Mouse (Mus musculus) C2C12 (cell line): ENCODE measurements around the gene Ubtf. TPM values are rescaled to one million over a fixed set of nuclear protein-coding genes. Genes with fewer than 3 reads are reported as not detected.

Experiments used
- H3K27me3 ChIP-seq: one replicate; pipeline ENCODE4 v1.6.1; 2011; ENCODE audit not compliant: control insufficient read depth, insufficient read depth, insufficient read length
- H3K36me3 ChIP-seq: one replicate; pipeline ENCODE4 v1.6.1; 2011; ENCODE audit not compliant: control insufficient read depth, insufficient read depth
- H3K4me3 ChIP-seq: one replicate; pipeline ENCODE4 v1.5.1; 2011; ENCODE audit warnings: mild to moderate bottlenecking, control low read depth; ENCODE audit not compliant: poor library complexity, insufficient read depth, severe bottlenecking
- H3K79me2 ChIP-seq: one replicate; pipeline ENCODE4 v1.6.1; 2011; ENCODE audit not compliant: control insufficient read depth, insufficient read depth
- H3K79me3 ChIP-seq: one replicate; pipeline ENCODE4 v1.6.1; 2011; ENCODE audit warnings: low read depth, control low read depth
- H3ac ChIP-seq: one replicate; pipeline ENCODE3; 2011; ENCODE audit warnings: low read depth; ENCODE audit not compliant: control insufficient read depth, insufficient read length
- CEBPB ChIP-seq: IDR thresholded peaks from one replicate; pipeline ENCODE4 v1.6.1; 2011; ENCODE audit warnings: low read depth, mild to moderate bottlenecking, control low read depth, moderate library complexity
- CTCF ChIP-seq: IDR thresholded peaks from one replicate; pipeline ENCODE4 v1.5.1; 2011; ENCODE audit not compliant: control insufficient read depth, insufficient read depth, insufficient read length
- FOSL1 ChIP-seq: IDR thresholded peaks from one replicate; pipeline ENCODE4 v1.8.0; 2011; ENCODE audit warnings: mild to moderate bottlenecking, low read length; ENCODE audit not compliant: poor library complexity, insufficient read depth, severe bottlenecking
- MAX ChIP-seq: IDR thresholded peaks from one replicate; pipeline ENCODE4 v1.6.1; 2011; ENCODE audit warnings: mild to moderate bottlenecking, control low read depth
- MYOD1 ChIP-seq: IDR thresholded peaks from one replicate; pipeline ENCODE4 v1.6.1; 2011; ENCODE audit warnings: low read depth; ENCODE audit not compliant: control insufficient read depth, insufficient read length
- MYOG ChIP-seq: IDR thresholded peaks from one replicate; pipeline ENCODE4 v1.6.1; 2011; ENCODE audit not compliant: control insufficient read depth, insufficient read length; ENCODE audit errors: extremely low read depth
- USF1 ChIP-seq: IDR thresholded peaks from one replicate; pipeline ENCODE4 v1.6.1; 2011; ENCODE audit warnings: low read depth, mild to moderate bottlenecking, control low read depth, moderate library complexity
- polyA plus RNA-seq: library from polyadenylated mRNA; unstranded; fragments of >200 nt; fragmentation: generic; extraction: Trizol; gene quantifications from one replicate; pipeline ENCODE4 v1.2.1, GENCODE M21; 2012; ENCODE audit warnings: missing spikeins

The Ubtf gene
- polyA plus RNA-seq, 1 experiment: 70.2 TPM

GRCm38 (mm10) chr11:102334973-102335700 lies 15.6 kb upstream of the Ubtf start:
- H3K79me3 ChIP-seq: no peaks in the 10 kb centered on the region
- H3K27me3 ChIP-seq: peaks cover 42% of the 10 kb centered on the region
- no peaks in the 10 kb centered on the region for H3K36me3 ChIP-seq
- H3K4me3 ChIP-seq: no peak overlapping the region
- TF ChIP-seq MAX (no peak), MYOG (no peak), CEBPB (no peak), USF1 (no peak)
- H3ac ChIP-seq: no peak overlapping the region
- no peaks in the 10 kb centered on the region for H3K79me2 ChIP-seq

- Histone ChIP-seq H3K4me3 (no peak overlapping the region), H3K79me3 (no peaks in the 10 kb centered on the region), H3K27me3 (peaks cover 38% of the 10 kb centered on the region), H3K36me3 (no peaks in the 10 kb centered on the region), H3K79me2 (no peaks in the 10 kb centered on the region), H3ac (no peak overlapping the region)
- TF ChIP-seq FOSL1 (no peak), MYOD1 (no peak), MAX (no peak), CEBPB (no peak), USF1 (no peak), CTCF (no peak), MYOG (no peak)
Observed at GRCm38 (mm10) chr11:102334010-102334409, 14.5 kb upstream of the Ubtf start.

GRCm38 (mm10) chr11:102333061-102333460 lies 13.5 kb upstream of the Ubtf start:
- Histone ChIP-seq H3K36me3 (no peaks in the 10 kb centered on the region), H3K79me3 (no peaks in the 10 kb centered on the region), H3ac (no peak overlapping the region), H3K27me3 (peaks cover 39% of the 10 kb centered on the region), H3K4me3 (no peak overlapping the region), H3K79me2 (no peaks in the 10 kb centered on the region)
- no peak for TF ChIP-seq MYOG
- TF ChIP-seq FOSL1: no peak
- TF ChIP-seq CTCF: no peak
- TF ChIP-seq CEBPB: no peak
- no peak for TF ChIP-seq MYOD1
- TF ChIP-seq USF1: no peak
- TF ChIP-seq MAX: no peak

GRCm38 (mm10) chr11:102331806-102332205 lies 12.3 kb upstream of the Ubtf start:
- no peak overlapping the region for H3K4me3 ChIP-seq
- no peak overlapping the region for H3ac ChIP-seq
- TF ChIP-seq FOSL1 (no peak), MYOD1 (no peak), CEBPB (no peak), CTCF (no peak), MYOG (no peak), USF1 (no peak), MAX (no peak)
- H3K27me3 ChIP-seq: peaks cover 37% of the 10 kb centered on the region
- H3K79me3 ChIP-seq: no peaks in the 10 kb centered on the region
- H3K79me2 ChIP-seq: no peaks in the 10 kb centered on the region
- no peaks in the 10 kb centered on the region for H3K36me3 ChIP-seq

- H3K27me3 ChIP-seq: peaks cover 37% of the 10 kb centered on the region
- H3K36me3 ChIP-seq: no peaks in the 10 kb centered on the region
- H3K4me3 ChIP-seq: no peak overlapping the region
- no peak overlapping the region for H3ac ChIP-seq
- no peaks in the 10 kb centered on the region for H3K79me3 ChIP-seq
- no peaks in the 10 kb centered on the region for H3K79me2 ChIP-seq
- TF ChIP-seq CEBPB (no peak), CTCF (no peak), FOSL1 (no peak), MYOG (no peak), MAX (no peak), USF1 (no peak), MYOD1 (no peak)
Observed at GRCm38 (mm10) chr11:102330039-102330438, 10.5 kb upstream of the Ubtf start.
